Mouse (Mus musculus) embryo, embryonic 11.5 days (tissue): ENCODE results near the gene Trim3.

Source experiments
- DNase-seq: peaks from one replicate; pipeline ENCODE4 v3.0.0-alpha.2; 2012; ENCODE audit warnings: low read depth, low spot score

Gene Trim3

DNA sequence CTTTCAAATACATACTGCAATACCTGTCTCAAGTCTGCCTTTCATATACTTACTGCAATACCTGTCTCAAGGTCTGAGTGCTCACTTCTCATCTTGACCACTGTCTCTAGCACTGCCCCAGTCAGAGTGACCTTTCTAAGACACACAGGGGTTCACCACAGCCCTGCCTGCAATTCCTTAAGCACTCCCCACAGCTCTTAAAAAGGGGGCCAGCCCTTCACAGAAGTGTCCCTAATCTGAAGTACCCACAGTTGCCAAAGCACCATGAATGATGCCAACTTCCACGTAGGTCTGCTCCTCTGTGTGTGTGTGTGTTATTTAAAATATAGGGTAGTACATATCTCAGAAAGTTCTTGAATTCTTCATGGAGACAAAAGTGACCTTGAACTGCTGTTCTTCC is 21.6 kb downstream of the Trim3 start:
- DNase-seq: no peak

GRCm38 (mm10) chr7:105608467-105608866 is 24.9 kb downstream of the Trim3 start:
- no peak for DNase-seq

DNA sequence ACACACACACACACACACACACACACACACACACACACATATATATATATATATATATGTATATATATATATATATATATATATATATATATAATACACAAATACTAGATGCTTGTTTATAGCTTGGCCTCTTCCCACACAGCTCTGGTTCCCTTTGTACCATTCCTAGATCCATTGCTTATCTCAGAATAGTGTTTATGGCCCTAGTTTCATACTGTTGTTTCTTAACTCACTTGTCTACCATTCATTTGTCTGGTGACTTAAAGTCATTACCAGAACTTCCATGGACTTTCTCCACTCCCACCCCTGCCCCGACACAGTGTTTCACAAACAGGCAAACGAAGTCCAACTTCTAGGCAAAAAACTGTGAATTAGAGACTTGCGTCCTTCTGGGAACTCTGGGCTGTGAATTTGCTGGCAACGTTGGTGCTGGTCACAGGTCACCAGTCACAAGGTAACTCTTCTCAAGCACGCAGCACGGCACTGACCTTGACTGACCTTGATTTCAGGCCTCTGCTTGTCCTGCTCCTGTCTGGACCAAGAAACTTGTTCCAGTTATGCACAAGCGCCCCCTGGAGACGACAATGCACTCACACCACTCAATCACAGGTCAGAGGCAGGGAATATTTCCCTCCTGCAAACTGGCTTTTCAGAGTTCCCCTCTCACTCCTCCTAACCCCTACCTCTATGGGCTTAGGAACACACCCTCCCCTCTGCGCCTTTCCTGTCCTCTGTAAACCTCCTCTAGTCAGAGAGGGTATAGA is 30.3 kb downstream of the Trim3 start:
- peak; percentile 36 for DNase-seq

DNA sequence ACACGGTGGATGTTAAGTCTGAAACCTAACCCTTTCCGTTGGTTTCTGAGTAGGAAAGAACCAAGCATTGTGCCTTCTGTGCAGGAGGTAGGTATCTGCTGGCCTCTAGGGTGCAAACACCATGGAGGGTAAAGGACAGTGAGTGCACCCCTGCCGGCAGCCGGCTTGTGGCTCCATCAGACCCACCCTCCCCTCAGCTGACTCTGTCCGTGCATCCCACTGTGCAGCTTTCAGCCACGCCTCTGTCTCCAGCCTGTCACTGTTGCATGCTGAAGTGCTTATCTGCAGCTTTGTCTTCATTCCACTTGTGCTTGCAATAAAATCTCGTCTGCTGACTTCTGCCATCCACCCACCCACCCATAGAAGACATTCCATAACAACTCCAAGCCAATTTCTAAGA is 43.3 kb downstream of the Trim3 start:
- DNase-seq: no peak

DNA sequence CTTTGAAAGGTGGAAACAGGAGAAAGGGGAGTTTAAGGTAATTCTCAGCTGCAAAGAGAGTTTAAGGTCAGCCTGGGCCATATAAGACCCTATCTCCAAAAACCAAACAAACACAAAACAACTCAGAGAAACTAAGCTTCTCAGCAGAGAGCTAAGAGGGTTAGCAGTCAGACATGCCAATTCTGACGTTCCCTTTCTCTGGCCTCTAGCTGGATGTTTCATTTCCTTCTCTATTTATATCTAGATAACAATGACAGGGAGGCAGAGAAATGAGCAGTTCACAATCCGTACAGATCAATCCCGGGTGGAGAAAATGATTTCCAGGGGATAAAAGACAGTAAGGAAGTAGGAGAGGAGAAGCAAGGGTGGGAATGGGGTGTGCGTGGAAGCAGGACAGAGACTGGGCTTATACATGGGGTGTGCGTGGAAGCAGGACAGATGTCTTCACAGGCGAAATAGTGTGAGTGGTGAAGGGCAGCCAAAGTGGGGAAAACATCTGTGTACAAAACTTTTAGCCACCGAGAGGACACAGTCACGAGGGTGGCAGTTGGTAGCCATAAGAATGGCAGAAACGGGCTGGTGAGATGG is 45.0 kb downstream of the Trim3 start:
- no peak for DNase-seq

DNA sequence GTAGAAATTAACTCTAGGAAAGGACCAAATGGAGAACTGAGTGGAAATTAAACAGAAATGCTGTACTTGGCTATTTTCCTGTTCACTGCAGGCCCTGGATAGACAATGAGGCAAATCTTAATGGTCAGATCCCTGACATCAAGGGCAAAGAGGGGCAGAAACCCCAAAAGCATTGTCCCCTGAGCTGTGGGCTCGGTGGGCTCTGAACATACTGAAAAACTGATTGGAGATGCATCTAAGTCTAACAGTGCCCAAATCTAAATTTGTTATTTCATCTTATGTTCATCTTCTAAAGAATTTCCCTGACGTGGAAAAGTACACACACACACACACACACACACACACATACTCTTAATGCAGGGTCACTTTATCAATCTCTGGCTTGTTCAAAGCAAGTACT is 51.4 kb downstream of the Trim3 start:
- DNase-seq: no peak

DNA sequence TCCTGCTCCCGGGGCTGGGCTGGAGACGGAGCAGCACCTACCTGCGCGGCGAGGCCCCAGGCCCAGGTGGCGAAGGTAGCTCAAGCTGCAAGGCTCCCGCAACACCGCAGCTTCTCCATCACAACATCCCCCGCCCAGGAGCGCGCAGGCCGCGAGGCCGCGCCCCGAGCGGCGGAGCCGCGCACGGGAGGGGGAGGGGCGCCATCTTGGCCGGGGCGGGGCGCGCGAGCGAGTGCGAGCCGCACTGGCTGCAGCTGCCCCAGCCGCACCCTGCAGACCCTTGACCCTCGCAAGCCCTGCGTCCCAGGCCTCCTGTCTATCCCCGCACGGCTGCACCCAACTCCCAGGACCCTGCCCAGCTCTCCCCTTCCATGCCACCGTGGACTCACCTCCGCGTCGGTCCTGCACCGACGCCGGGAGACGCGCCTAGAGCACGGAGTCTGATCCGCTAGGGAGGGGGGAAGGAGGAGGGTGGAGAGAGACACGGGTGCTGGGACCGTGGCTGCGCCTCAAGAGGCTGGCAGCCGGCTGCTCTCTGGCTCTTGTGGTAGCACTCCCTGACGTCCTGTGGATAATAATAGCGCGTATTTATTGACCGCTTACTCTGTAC is 52.2 kb downstream of the Trim3 start, which contains the start of gene Apbb1:
Gene Apbb1, minus strand, starts transcription at position 560 of the 610 bp plus-strand sequence.
- peak; percentile 71 for DNase-seq

DNA sequence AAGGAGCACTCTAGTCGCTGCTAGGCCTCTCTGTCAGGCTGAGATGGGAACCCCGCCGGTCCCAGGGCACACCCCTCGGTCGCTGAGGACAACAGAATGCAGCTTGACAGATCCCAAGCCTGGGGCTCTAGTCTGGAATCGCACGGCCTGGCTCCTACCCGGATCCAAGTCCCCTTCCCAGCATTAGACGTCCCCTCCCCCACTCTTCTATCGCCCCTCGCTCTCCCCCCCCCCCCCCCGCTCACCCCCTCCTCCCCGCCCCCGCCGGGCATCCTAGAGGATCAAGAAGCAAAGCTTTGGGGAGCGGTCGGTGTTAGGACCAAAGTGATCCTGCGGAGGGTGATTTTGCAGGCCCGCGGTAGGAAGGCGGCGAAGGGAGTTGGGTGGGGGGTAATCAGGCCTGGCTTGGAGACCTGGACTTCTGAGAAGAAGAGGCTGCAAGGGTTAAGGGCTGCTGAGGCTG is 52.7 kb downstream of the Trim3 start:
- no peak for DNase-seq

GRCm38 (mm10) chr7:105578481-105578880 is 54.9 kb downstream of the Trim3 start:
- DNase-seq: no peak

DNA sequence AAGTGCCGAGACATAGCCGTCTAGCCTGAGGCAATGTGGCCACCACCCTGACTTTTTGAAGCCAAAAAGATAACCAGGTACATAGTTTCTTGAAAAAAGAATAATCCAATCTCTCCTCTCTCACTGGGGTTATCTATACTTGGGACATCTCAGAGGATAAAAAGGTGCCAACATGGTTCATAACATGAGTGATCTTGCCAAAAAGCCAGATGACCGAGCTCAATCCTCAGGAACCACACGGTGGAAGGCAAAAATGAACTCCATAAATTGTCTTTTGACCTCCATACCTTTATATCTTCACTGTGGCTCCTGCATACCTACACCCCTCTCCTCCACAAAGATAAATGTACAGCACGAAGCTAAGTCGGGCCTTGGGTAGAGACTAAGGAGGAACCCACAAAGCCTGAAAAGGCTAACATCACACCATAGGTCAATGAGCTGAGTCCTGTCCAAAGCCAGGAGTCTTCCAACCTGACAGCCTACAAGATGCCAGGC is 55.9 kb downstream of the Trim3 start:
- DNase-seq: no peak

- no peak for DNase-seq
Measured at GRCm38 (mm10) chr7:105576166-105576748, 57.1 kb downstream of the Trim3 start.

DNA sequence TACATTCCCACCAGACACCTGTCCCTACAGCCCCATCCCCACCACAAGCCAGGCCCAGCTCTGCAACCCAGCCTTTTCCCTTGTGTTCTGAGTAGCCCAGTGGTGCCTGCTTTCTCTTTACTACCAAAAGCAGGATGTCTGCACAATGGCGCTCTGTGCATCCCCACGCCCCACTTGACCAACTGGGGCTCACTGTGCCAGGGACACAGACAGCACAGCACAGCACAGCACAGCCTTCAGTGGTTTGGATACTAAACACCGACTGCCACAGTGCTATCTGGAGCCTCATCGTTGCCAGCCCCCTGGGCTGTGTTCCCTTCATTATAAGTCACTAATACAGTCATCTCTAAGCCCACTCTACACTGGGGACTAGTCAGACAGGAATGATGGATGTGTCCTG is 58.8 kb downstream of the Trim3 start:
- no peak for DNase-seq

- no peak for DNase-seq
Measured at GRCm38 (mm10) chr7:105572949-105573348, 60.4 kb downstream of the Trim3 start.

- no peak for DNase-seq
Measured at GRCm38 (mm10) chr7:105570756-105571155, 62.6 kb downstream of the Trim3 start.

DNA sequence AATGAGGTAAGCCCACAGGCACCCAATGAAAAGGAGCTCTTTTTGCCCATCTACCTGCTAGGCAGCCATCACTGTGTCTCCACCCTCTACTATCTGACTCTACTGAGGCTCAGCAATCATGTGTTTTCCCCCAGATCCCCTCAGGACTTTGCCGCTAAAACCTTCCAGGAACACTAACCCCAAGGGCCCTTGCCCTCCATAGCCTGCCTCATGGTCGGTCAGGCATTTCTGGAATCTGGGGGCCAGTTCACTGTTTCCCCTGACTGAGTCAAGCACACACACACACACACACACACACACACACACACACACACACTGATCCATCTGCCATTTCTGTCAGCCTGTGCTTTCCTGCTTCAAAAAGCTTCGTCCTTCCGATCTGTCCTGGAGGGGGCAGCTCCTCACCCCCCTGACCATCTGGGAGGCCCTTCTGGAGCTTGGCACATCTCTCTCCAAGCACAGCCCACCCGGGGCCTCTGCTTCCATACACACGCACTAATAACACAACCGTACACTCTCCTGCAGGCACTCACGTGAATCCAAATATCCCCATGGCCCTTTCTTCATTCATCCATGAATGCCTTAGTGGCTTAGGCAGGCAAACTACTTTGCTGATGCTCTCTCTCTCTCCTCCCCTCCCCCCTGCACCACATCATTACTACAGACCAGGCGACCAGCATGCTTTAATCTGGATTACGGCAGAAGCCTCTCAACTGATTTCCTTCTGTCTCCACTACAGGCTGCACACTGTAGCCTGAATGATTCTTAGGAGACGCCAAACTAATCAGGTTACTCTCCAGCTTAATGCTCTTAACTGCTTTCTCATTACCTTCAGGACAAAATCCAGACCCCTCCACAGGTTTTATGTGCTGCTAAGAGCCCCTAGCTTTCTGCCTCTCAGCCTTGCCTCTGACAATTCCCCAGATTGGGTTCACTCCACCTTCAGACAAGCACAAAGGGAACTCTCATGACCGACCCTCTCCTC is 63.6 kb downstream of the Trim3 start:
- no peak for DNase-seq

GRCm38 (mm10) chr7:105568988-105569471 is 64.3 kb downstream of the Trim3 start:
- DNase-seq: peak; percentile 23

GRCm38 (mm10) chr7:105568583-105568982 is 64.8 kb downstream of the Trim3 start:
- DNase-seq: no peak

- DNase-seq: no peak
Measured at GRCm38 (mm10) chr7:105565071-105565836, 68.1 kb downstream of the Trim3 start.

DNA sequence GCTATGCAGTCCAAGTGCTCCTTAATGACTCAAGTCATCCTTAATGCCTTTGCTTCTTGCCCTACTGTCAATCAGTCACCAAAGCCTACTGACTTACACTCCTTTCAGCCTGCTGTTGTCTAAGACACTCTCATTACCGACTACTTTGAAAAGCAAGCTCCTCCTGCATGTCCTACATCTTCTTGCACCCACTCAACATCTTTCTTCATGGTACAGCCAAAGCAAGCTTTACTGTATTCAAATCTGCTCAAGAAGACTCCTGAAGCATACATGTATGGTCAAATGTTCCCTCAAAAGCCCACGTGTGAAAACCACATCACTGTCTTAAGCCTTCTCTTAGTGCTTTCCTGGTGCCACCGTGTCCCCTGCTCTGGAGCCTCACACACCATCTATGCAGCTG is 70.0 kb downstream of the Trim3 start:
- no peak for DNase-seq

- no peak for DNase-seq
Measured at GRCm38 (mm10) chr7:105562317-105562716, 71.1 kb downstream of the Trim3 start.
